Mouse (Mus musculus) kidney, adult 8-10 months (tissue): ENCODE results near the gene Trp53.
A peak's percentile ranks its signal among the peaks of the same experiment; 100 is the strongest.

ENCODE experiments used
- DNase-seq, 2 experiments: peaks; one replicate each; pipeline ENCODE4 v3.0.0; 2022

The Trp53 gene

DNA sequence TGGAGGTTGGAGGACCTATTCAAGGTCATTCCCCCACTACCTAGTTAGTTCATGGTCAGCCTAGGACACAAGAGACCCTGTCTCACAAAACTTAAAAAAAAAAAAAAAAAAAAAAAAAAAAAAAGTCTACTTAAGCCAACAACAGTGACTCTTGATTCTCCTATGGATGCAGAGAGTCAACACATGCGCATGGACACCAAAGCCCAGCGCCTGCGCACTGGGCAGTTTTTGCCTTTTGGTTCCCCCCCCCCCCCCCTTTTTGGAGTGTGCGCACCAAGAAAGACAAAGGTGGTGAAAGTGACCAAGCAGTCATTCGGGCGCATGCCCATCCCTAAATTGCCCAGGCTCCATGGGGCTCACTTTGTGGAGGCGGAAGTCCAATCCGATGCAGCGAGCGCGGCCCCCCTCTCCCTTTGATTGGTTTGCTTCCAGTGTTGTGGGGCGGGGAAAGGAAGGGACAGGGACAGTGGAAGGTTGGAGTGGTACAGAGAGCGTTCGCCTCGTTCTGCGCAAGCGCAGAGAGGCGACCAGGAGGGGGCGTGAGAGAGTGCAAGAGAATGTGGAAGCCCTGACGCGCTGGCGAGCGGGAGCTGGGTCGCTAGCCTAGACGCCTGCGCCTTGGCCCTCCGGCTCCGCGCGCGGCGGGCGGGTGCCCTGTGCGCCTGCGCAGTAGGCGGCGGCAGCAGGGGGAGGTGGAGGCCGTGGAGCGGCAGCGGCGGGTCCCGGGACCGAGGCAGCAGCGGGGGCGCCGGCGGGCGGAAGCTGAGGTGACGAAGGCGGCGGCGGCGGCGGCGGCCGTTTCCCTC lies 52.3 kb downstream of the Trp53 start, which contains the start of gene Fxr2:
Fxr2 (plus strand) TSS at position 707 of the 806 bp plus-strand sequence.
- peak; percentile 100 for DNase-seq

DNA sequence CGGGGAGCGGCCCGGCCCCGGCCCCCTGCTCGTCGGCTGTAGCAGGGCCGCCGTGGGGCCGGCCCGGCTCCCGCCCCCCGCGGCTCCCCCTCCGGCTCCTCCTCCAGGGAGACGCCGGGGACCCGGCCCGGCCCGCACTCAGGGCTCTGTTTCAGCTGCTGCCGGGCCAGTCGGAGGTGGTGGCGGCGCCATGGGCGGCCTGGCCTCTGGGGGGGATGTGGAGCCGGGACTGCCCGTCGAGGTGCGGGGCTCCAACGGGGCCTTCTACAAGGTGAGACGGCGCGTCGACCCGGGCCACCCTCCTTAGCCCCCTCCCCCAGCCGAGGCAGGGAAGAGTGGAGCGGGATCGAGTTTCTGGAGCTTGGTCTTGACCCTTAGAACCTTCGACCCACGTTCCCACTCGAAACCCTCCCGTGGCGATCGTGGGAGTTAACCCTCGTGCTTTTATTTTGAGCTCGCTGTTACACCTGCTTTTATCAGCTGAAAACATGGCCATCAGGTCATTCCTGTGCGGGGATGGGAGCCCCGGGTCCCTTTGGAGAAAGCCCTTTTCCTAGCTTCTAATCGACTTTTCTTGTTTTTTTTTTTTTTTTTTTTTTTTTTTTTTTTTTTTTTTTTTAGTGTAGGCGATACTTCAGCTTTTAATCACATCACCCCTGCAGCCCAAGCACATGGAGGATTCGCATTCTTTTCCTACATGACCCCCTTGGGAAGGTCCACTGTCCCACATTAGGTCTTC lies 53.1 kb downstream of the Trp53 start:
- peak; percentile 47 to 49 for DNase-seq

DNA sequence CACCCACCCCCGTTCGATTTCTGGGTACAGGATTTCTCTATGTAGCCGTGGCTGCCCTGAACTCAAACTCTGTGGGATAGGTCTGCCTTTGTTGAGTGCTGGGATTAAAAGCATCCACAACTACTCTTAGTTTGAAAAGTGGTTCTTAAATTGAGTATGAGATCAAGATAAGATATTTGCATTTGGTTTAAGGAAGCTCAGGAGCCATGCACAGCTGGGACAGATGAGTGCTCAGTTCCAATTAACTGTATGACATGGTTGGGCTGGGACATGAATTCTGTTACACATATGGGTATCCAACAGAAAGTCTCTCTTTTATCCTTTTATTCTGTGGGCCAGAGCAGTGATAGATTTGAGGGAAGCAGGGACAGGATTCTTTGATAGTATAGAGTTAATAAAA lies 55.3 kb downstream of the Trp53 start:
- DNase-seq, result no peak
